Mouse (Mus musculus): ENCODE measurements around the gene Thap3.

Gene Thap3

DNA sequence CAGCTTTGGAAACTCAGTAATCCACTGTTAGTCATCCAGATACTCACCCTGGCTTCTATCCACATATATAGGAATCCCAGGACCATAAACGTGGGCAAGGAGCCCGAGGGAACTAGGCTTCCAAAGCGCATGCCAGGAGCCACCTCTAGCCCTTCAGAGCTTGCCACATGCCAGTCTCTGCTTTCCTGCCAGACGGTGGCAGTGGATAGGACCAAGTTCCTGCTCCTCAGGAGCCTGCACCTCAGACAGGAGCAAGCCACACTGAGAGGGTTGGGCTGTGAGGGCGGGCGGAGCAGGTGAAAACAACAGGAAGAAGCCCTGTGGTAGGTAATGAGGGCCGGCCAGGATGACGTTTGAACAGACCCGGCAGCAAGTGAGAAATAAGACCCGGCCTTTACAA is 2.9 kb downstream of the Thap3 start:
- DNase-seq (ENCODE audit: low spot score in 2 of 2) = no peak

DNA sequence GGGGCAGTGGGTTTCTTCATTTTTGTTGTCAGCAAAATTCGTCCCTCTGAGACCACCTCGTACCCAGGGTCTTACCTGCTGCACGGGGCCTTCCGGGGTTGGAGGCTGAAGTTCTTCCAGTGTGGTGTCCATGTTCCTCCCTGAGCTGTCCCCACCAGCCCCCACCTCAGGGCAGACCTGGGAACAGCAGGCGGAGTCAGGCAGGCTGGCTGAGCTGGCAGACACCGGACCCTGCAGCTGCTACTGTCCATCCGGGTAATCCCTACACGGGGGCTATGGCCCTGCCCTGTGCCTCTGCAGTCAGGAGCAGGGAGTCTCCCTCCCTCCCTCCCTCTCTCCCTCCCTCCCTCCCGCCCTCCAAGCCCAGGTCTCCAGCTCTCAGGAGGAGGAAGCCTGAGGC is 5.2 kb downstream of the Thap3 start:
- DNase-seq (ENCODE audit: low spot score in 2 of 2) = peak in 1 of 2 experiments; percentile 53

GRCm38 (mm10) chr4:151983043-151983442 is 5.8 kb downstream of the Thap3 start:
- DNase-seq (ENCODE audit: low spot score in 2 of 2) = no peak

- DNase-seq (ENCODE audit: low spot score in 2 of 2) = peak; percentile 73 to 89
These were observed 7.4 kb downstream of the Thap3 start for GRCm38 (mm10) chr4:151981363-151981762.

DNA sequence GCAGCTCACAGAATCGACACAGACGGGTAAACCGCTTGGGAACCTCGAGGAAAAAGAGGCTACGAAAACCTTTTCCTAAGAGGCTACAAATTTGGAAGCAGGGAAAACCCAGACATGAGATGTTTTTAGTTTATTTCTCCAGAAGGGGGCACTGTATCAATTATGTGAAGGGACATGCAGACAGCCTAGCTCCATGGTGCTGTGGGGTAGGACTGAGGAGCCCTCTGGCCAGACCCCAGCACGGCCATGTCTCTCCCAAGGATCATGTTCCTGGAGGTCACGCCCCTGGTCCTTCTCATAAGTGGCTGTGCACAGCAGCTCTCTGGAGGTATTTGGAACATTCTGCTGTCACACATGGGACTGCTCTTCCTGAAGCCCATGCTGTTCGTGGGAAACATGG is 8.1 kb downstream of the Thap3 start:
- no peak for DNase-seq (ENCODE audit: low spot score in 2 of 2)

GRCm38 (mm10) chr4:151977748-151978147 is 11.0 kb downstream of the Thap3 start:
- DNase-seq (ENCODE audit: low spot score in 2 of 2) = peak; percentile 91 to 92

- DNase-seq (ENCODE audit: low spot score in 2 of 2) = peak in 1 of 2 experiments; percentile 49
These were observed 13.4 kb downstream of the Thap3 start for GRCm38 (mm10) chr4:151975441-151975840.

DNA sequence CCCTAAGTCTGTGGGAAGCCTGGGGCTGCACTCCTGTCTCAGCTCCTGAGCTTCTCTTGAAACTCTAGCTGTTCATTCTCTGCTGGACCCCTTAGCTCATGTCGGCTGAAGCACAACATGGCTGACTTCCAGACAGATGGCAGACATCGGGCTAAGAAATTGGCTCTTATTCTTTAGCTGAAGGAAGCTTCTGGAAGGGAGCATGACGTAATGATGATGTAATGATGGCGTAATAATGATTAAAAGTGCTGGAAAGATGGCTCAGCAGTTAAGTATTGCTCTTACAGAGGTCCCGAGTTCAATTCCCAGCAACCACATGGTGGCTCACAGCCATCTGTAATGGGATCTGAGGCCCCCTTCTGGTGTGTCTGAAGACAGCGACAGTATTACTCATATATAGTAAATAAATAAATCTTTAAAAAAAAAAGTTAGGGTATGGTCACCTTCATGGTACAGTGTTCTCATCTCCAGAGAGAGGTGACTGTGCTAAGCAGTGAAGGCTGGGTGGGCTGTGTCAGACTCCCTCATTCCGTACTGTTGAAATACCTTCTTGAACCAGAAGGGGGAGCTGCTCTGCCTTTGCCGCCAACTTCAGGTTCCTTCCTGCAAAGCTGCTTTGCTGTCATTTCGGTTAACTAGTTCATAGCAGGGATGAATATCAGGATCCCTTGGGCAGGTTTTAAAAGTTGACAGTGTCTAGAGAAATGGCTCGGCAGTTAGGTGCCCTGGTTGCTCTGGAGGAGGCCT is 16.4 kb downstream of the Thap3 start:
- peak in 1 of 2 experiments; percentile 68 for DNase-seq (ENCODE audit: low spot score in 2 of 2)

DNA sequence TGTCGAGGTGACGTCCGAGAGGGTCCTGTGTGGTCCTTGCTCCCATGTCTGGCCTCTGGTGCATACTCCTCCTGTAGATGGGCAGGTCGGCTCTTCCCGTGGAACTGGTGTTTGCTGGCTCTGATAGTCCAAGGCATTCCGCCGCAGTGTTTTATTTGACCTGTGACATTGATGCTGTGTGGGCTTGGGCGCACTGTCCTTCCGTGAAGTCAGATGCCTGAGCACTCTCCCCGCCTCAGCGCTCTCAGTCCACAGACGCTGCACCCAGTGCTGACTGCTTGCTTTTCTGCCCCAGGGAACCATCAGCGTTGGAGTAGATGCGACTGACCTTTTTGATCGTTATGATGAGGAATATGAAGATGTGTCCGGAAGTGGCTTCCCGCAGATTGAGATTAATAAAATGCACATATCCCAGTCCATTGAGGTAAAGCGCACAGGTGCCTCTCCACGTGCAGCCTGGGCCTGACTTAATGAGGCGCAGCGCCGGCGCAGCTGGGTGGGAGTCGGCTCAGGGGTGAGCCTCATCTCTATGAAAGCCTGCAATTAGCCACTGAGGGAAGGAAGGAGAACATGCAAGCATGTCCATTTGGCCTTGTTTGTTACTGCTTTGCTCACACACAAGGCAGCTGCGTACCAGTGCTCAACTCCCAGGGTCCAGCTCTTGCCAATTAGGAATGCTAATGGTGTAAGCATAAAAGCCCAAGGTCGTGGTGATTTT is 20.4 kb downstream of the Thap3 start:
- DNase-seq (ENCODE audit: low spot score in 2 of 2) = no peak

DNA sequence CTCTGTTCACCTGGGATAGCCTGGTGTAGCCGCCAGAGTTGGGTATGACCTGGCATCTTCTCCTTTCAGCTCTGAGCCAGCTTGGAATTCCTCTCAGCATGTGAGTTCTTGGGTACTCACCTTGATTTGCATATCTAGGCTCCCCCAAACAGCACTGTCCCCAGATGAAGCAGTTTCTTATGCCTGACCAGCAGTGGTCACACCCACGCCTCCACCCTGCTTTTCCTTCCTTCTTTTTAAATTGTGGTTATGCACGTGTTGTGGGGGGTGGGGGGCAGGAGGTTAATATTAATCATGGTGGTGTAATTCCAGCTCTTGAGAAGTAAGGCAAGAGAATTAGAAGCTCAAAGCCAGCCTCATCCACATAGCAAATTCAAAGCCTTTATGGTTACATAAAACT is 26.0 kb downstream of the Thap3 start:
- DNase-seq (ENCODE audit: low spot score in 2 of 2) = no peak

DNA sequence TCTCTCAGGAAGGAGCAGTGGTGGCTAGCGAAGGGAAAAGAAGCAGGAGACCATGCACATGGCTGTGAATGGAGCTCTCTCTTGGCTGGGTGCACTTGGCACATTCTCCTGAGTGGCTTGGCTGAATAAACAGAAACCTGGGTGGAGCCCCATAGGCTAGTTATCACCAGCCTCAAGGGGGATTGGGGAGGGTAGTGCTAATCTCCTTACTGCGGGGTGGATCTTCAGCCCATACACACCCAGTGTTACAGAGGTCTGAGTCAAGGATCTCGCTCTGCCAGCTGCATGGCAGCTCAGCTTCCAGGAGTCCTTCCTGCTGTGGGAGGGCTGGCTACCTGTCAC is 28.3 kb downstream of the Thap3 start:
- DNase-seq (ENCODE audit: low spot score in 2 of 2) = no peak

DNA sequence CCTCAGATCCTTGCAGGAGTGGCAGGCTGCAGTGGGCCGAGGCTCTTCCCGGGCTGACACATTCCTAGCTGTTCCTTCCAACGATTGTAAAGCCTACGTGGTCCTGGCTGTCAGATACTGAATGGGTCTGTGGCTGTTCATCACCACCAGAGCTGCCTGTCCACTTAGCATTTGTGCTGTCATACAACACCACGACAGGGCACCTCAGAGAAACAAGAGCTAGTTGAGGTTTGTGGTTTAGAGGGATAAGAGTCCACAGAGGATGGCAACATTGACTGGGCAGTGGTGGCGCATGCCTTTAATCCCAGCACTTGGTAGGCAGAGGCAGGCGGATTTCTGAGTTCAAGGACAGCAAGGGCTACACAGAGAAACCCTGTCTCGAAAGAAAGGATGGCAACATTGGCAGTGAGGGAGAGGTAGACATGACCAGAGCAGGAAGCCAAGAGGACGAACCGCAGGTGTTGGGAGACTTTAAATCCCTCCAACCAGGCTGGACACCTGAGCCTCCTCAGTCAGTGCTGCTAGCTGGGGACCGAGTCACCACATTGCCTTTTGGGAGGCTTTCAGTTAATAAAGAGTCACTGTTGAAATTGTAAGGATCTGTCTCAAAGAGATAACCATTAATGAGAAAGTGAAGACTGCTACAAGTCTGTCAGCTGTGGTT is 28.8 kb downstream of the Thap3 start:
- DNase-seq (ENCODE audit: low spot score in 2 of 2) = no peak

DNA sequence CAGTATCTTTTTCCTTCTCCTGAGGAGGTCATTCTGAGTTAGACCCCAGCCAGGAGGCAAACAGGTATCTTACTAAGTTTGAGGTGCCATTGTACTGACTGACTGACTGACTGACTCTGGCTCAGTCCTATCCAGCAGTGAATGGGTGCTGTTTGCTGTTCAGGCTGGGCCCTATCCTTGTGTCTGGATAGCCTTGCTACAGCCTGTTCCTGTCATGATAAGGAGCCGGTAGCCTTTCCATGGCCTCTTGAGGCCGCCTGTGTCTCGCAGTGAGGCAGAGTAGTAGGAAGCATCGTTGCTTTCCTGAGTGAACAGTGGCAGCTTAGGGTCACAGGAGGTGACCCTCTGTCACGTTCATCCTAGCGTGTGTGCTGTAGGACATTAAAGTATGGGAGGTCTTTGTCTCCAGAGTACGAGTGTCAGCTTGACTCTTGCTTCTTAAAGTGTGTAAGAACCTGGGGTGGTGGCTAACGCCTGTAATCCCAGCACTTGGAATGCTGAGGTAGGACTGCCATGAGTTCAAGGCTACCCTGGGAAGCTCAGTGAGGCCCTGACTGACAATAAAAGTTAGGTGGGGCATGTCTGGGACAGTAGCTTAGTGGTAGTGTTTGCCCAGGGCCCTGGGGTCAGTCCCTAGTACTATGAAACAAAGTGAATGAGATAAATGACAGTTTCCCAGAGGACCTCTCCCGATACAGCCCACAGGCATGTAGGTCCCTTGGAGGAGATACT is 31.0 kb downstream of the Thap3 start:
- DNase-seq (ENCODE audit: low spot score in 2 of 2) = no peak

DNA sequence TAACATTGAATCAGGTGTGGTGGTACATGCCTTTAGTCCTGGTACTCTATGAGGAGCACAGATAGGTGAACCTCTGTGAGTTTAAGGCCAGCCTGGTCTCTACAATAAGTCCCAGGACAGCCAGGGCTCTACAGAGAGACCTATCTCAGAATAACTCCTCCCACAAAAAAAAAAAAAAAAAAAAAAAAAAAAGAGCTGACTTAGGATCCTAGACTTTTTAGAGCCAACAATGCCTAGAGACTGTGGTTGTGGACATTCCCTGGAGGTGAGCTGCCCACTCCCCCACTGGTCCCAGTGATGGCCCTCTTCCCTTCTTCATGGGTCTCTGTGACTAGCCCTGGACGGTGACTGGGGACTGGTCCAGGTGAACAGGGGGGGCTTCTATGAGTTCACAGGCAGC is 33.0 kb downstream of the Thap3 start:
- no peak for DNase-seq (ENCODE audit: low spot score in 2 of 2)

DNA sequence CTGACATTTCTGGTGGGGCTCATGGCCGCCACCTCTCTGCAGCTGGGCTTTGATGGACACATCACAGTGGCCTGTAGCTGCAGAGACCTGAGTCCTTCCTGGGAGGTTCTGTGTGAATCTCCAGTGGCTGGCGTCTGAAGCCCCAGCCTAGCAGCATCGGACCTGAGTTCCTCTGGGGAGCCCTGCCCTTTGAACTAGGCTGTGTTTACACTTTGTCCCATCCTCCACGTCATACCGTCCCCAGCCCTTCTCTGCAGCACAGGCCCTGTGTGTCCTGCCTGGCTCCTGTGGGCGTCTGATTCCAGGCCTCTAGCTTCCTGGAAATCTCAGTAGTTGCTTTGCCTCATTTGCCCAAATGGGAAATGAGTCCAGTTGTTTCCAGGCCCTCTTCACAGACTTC is 35.6 kb downstream of the Thap3 start:
- no peak for DNase-seq (ENCODE audit: low spot score in 2 of 2)

GRCm38 (mm10) chr4:151948497-151949471 is 40.0 kb downstream of the Thap3 start:
- DNase-seq (ENCODE audit: low spot score in 2 of 2) = no peak

- no peak for DNase-seq (ENCODE audit: low spot score in 2 of 2)
These were observed 42.6 kb downstream of the Thap3 start for GRCm38 (mm10) chr4:151946211-151946610.

- DNase-seq (ENCODE audit: low spot score in 2 of 2) = no peak
These were observed 50.7 kb downstream of the Thap3 start for GRCm38 (mm10) chr4:151938089-151938488.

DNA sequence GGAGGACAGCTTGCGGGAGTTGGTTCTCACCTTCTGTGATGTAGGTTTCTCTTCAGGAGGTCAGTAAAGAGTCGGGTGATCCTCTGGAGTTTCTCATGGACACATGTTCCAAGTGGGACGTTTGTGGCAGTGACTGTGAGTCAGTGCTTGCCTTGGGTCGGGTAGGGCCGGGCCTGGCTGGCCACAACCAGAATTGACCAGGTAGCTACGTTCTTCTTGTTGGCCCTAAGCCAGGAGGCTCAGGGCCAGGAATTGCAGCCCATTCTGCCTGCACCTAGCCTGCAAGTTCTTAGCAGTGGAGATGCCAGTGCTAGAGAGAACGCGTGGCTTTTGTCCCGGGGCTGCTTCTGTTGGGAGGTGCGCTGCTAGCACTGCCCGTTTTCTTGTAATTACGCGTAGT is 51.4 kb downstream of the Thap3 start:
- DNase-seq (ENCODE audit: low spot score in 2 of 2) = no peak

- no peak for DNase-seq (ENCODE audit: low spot score in 2 of 2)
These were observed 54.6 kb downstream of the Thap3 start for GRCm38 (mm10) chr4:151934215-151934572.
